Mouse (Mus musculus) c-Kit-positive CD71-negative TER-119-negative erythroid progenitor cells, embryonic 14.5 days (primary cell): Measurements from ENCODE around the gene Celsr3.

Experiments
- DNase-seq: peaks from one replicate; pipeline ENCODE4 v3.0.0-alpha.2; 2013; ENCODE audit warnings: low read depth

Gene Celsr3

GRCm38 (mm10) chr9:108825820-108826699, at the start of gene Celsr3:
Celsr3 (plus strand) TSS chr9:108826320.
- peak; percentile 69 for DNase-seq

- DNase-seq = no peak
These were observed 49.5 kb upstream of the Celsr3 start for GRCm38 (mm10) chr9:108776614-108777013.

GRCm38 (mm10) chr9:108777276-108777675, 48.8 kb upstream of the Celsr3 start:
- DNase-seq = no peak

- no peak for DNase-seq
These were observed 45.2 kb upstream of the Celsr3 start for GRCm38 (mm10) chr9:108780959-108781358.

- no peak for DNase-seq
These were observed 44.2 kb upstream of the Celsr3 start for GRCm38 (mm10) chr9:108781891-108782290.

GRCm38 (mm10) chr9:108782836-108783547, 43.1 kb upstream of the Celsr3 start:
- DNase-seq = no peak

GRCm38 (mm10) chr9:108783548-108784463, 42.3 kb upstream of the Celsr3 start, which contains the start of gene Ip6k2:
Ip6k2 (plus strand) TSS chr9:108783796.
- peak; percentile 89 for DNase-seq

- DNase-seq = no peak
These were observed 40.7 kb upstream of the Celsr3 start for GRCm38 (mm10) chr9:108785416-108785815.

GRCm38 (mm10) chr9:108786494-108786893, 39.6 kb upstream of the Celsr3 start:
- DNase-seq = no peak

- no peak for DNase-seq
These were observed 39.0 kb upstream of the Celsr3 start for GRCm38 (mm10) chr9:108787080-108787479.

GRCm38 (mm10) chr9:108788713-108789112, 37.4 kb upstream of the Celsr3 start:
- DNase-seq = no peak

GRCm38 (mm10) chr9:108792307-108792706, 33.8 kb upstream of the Celsr3 start:
- no peak for DNase-seq

- DNase-seq = no peak
These were observed 33.4 kb upstream of the Celsr3 start for GRCm38 (mm10) chr9:108792730-108793129.

GRCm38 (mm10) chr9:108795281-108795680, 30.8 kb upstream of the Celsr3 start:
- DNase-seq = no peak

- DNase-seq = no peak
These were observed 30.4 kb upstream of the Celsr3 start for GRCm38 (mm10) chr9:108795762-108796161.

- no peak for DNase-seq
These were observed 29.7 kb upstream of the Celsr3 start for GRCm38 (mm10) chr9:108796351-108796981.

GRCm38 (mm10) chr9:108797477-108797876, 28.6 kb upstream of the Celsr3 start:
- DNase-seq = no peak

- DNase-seq = no peak
These were observed 27.5 kb upstream of the Celsr3 start for GRCm38 (mm10) chr9:108798508-108799075.

- no peak for DNase-seq
These were observed 26.6 kb upstream of the Celsr3 start for GRCm38 (mm10) chr9:108799564-108799963.

- DNase-seq = no peak
These were observed 20.4 kb upstream of the Celsr3 start for GRCm38 (mm10) chr9:108805768-108806167.

- no peak for DNase-seq
These were observed 19.7 kb upstream of the Celsr3 start for GRCm38 (mm10) chr9:108806379-108806778.
